Mouse (Mus musculus) neutrophil, adult 5-6 weeks (primary cell): ENCODE measurements around the gene Praf2. TPM values are rescaled to one million over a fixed set of nuclear protein-coding genes. Genes with fewer than 3 reads are reported as not detected.

Source experiments
- ATAC-seq: fragments of 151-379, 151-347 bp; 2 replicates; pipeline ENCODE4 v1.8.0; 2017; ENCODE audit warnings: mild to moderate bottlenecking, moderate TSS enrichment; ENCODE audit not compliant: insufficient number of reproducible peaks, poor library complexity, low FRiP score, severe bottlenecking; ENCODE audit errors: extremely low read depth
- total RNA-seq: library from RNA; stranded (forward); fragments of 200-1000 nt; gene quantifications from 2 replicates; pipeline ENCODE4 v1.2.3, GENCODE M21; 2017

The Praf2 gene
- total RNA-seq, 1 experiment from 2014 or later = 4.4 TPM

GRCm38 (mm10) chrX:7728922-7729265 is 655 bp downstream of the Praf2 start:
- no peak for ATAC-seq

- peak; percentile 84 for ATAC-seq
Measured at GRCm38 (mm10) chrX:7733571-7734156, 5.4 kb downstream of the Praf2 start.

DNA sequence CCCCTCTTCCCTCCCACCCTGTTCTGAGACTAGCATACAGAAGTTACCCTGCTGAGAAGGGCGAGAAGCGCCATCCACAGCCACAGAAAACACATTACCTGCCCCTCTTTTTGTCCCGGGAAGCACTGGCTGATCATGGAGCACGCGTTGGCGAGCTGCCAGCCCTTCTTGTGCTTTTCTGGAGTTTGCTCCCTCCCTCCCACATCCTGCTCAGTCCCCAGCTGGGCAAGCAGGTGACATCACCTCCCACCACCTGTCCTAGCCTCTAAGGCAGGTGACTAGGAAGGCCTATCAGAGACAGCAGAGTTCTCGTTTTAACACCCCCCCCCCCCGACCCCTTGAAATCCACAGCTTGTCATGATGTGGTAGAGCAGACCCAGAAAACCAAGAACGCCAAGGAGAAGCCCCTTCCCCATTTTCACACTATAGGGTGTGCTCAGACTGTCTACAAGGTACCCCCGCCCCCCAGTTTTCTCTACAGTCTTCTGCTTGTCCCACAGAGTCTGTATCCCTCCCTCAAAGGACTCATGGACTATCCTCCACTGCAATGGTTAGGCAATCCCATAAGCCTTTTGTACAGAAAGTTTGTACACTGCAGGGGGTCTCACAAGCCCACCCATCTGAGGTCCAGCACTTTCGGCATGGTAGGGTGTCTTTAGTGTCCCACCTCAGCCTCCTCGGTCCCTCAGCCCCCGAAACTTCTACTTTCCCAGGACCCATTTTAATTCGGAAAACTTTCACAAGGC is 11.3 kb downstream of the Praf2 start:
- no peak for ATAC-seq

- no peak for ATAC-seq
Measured at GRCm38 (mm10) chrX:7740082-7740819, 12.0 kb downstream of the Praf2 start.

DNA sequence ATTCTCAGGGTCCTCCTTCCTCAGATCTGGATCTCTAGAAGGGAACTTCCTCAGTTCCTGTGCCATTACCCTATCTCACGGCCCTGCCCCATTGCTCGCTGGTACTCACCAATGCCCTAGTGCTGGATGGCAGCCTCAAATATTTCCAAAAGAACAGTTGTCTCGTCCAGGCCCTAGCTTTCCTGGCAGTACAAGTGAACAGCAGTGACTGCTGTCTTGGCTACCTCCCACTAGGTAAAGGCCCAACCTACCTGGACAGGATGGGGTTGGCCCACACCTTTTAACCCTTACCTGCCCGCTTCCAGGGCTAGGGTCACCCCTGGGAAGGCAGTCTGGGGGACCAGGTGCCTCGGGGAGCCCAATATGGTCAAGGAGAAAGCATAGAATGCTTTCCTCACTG is 12.9 kb downstream of the Praf2 start:
- no peak for ATAC-seq

GRCm38 (mm10) chrX:7743470-7743869 is 15.2 kb downstream of the Praf2 start:
- ATAC-seq = no peak

DNA sequence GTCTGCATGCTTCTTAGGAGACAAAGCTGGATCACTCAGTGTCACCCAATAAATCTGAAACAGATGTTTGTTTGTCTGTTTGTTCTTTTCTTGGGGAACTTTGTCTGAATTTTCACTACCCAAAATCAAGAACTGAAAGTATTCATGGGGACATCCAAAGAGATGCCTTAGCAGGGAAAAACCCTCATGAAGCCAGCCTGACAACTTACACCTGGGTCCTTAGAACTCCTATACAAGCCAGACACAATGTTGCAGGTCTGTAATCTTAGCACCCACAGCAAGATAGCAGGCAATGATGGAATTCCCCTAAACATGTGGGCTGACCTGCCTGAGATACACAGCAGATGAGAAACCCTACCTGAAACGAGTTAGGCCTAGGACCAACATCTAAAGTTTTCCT is 16.7 kb downstream of the Praf2 start:
- no peak for ATAC-seq

DNA sequence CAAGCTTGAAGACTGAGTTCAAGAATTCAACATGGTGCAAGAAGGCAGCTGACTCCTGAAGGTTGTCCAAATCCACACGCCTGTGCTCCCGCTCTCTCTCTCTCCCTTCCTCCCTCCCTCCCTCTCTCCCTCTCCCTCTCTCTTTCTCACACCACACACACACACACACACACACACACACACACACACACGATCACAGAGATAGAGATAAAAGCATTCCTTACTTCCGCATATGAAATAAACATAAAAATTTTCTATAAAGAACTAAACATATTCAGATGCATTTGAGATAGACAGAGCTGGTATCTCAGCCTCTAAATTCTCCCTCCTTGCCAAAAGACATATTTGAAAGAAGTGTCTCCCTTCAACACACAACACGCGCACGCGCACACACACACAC is 17.2 kb downstream of the Praf2 start:
- no peak for ATAC-seq

DNA sequence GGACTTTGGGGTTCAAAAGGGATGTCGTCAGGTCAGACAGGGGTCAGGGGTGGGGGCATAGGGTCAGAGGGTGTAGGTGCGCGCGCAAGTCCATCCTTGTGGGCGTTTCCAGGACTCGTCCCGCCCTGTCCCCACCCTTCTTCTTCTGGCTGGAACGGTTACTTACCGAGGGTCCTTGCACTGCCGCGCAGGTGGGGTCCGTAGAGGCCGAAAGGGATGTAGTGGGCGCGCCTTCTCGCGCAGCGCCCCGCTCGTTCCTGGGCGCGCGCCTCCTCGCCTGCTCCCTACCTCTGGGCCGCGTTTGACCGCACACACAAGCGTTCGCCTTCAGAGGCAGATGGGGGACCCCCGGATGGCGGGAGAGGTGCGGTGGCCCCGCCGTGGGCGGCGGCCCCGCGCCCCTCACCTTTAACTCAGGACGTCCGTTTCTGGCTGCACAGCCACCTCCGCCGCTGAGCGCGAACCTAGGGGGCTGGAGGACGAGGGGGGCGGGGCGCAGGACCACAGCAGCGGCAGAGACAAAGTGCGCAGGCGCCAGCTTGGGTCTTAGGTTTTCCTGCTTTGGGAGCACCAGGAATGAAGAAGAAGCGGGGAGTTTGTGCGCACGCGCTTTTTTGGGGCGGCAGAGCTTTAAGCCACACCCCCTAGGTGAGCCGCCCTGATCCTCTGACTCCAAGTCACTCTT is 22.3 kb downstream of the Praf2 start, which contains the start of gene Ccdc120:
TSS of gene Ccdc120 (minus strand) at position 474 of the 685 bp plus-strand sequence.
- ATAC-seq = no peak

- peak; percentile 67; the same call in 1 of the 2 replicates for ATAC-seq
Measured at GRCm38 (mm10) chrX:7753627-7754026, 25.4 kb downstream of the Praf2 start.

DNA sequence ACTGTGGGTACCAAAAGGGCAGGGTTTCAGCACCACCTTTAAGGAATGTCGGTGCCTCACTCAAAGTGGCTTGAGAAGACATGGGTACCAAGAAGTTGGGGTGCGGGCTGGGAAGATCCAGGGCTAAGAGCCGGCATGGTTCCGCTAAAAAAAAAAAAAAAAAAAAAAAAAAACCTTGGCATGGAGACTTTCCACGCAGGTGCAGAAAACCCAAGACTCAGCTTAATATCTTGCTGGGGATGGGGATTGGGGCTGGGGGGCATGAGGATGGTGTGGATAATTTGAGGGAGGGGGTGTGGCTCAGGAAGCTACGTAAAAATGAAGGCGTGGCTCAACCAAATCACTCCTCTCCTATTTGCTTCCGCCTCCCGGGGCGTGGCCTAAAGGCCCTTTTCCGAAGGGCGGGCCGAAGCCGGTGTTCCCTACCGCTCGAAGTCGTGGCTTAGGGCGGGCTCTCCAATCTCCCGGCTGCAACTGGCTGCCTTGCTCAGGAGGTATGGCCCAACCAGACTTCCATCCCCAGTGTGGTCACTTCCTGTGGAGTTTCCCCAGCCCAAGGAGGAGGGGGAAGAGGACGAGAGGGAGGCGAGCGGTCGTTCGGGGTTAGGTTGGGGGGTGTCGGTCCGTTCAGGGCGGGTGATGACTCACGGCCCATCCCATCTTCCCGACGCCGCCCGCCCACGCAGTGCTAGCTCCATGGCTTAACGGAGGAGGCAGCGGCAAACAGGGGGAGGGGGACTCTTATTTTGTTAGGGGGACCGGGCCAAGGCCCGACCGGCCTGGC is 34.1 kb downstream of the Praf2 start, which contains the start of gene Tfe3:
TSS of gene Tfe3 (plus strand) at position 424 of the 784 bp plus-strand sequence.
- peak; percentile 97 for ATAC-seq

- ATAC-seq = no peak
Measured at GRCm38 (mm10) chrX:7762921-7763197, 34.6 kb downstream of the Praf2 start.

- ATAC-seq = no peak
Measured at GRCm38 (mm10) chrX:7763631-7764393, 35.6 kb downstream of the Praf2 start.

- ATAC-seq = no peak
Measured at GRCm38 (mm10) chrX:7764657-7765280, 36.5 kb downstream of the Praf2 start.

DNA sequence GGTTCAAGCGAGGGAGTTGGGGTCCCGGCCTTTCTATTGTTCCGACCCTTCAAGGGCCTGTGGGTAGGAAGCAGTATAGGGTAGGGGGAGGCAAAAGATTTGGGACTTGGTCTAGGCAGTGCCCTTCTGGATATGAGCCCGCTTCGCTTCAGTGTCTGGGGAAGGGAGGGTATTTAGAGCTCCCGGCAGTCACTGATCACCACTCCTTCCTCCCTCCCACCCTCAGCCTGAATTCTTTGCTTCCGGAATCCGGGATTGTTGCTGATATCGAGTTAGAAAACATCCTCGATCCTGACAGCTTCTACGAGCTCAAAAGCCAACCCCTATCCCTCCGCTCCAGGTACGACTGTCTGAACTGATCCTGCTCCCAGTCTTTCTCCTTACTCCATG is 37.0 kb downstream of the Praf2 start:
- no peak for ATAC-seq

DNA sequence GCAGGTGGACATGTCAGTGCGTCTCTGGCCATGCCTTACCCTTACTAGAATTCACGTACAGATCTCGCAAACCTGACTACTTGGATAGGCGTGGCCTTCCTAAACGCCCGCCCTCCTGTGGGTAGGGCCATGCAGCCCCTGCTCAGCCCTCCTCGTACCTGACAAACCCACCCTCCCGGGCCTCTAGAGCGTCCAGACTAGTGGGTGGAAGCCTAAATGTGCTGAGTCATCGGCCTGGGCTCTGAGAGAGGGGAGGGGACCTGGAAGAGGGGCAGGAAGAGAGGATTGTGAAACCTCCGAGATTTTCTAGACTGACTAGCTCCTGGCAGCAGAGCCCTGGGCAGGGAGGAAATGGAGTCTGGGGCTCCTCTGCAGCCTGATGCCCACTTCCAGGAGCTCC is 37.5 kb downstream of the Praf2 start:
- ATAC-seq = no peak

DNA sequence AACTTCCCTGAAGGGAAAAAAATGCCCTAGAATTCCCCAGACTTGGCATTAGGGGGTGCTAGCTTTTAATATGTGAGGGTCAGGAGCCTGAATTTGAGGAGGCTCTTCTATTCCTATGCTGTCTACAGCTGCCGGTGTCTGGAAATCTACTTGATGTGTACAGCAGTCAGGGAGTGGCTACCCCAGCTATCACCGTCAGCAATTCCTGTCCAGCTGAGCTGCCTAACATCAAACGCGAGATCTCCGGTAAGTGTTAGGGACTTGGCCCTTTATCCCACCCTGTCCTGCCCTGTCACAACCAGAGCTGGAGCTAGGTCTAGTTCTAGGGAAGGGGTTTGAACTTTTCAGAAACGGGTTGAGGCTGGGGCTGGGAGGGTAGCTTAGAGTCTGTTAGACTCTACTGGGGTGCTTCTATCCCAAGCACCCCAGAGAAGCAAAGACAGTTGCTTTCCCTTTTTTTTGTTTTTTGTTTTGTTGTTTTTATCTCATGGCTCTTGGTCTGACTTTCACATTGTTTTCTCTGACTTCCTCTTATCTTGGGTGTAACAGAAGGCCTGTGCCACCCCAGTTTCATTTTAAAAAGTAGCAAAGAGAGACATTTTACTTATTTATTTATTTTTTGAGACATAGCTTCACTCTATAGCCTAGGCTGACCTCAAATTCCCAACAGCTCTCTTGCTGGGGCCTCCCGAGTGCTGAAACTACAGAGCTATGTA is 41.2 kb downstream of the Praf2 start:
- no peak for ATAC-seq
